Mouse (Mus musculus): ENCODE measurements around the gene Zfand6. TPM values are rescaled to one million over a fixed set of nuclear protein-coding genes. Genes with fewer than 3 reads are reported as not detected.
A peak's percentile ranks its signal among the peaks of the same experiment; 100 is the strongest.

Zfand6 gene
- polyA plus RNA-seq (2016; fragmentation: Nextera tagmentation; extraction: Ambion mirVana) = 217 and 224 TPM in 2 replicates

- no peaks in the 10 kb centered on the region for H3K36me3 ChIP-seq
- H3K9ac ChIP-seq (replicated peaks) = peak within 1 kb of the TSS; percentile 71
- under 1% methylated on average over 73 of the region's 87 CpGs for WGBS
- H3K4me2 ChIP-seq (replicated peaks) = peak within 1 kb of the TSS; percentile 80
- peak; percentile 98 for ATAC-seq (ENCODE audit: low FRiP score, low read depth)
- peak within 1 kb of the TSS; percentile 94 for H3K4me3 ChIP-seq
- H3K27ac ChIP-seq (replicated peaks) = peak within 1 kb of the TSS; percentile 85
- H3K27me3 ChIP-seq = no peaks in the 10 kb centered on the region
- peaks cover 15% of the 10 kb centered on the region for H3K4me1 ChIP-seq
- H3K9me3 ChIP-seq = no peaks in the 10 kb centered on the region
Measured at GRCm38 (mm10) chr7:84689251-84690100, at the start of gene Zfand6. Gene Zfand6 (minus strand): TSS chr7:84689959.

GRCm38 (mm10) chr7:84736803-84737202, 47.0 kb upstream of the Zfand6 start:
- H3K27me3 ChIP-seq = no peaks in the 10 kb centered on the region
- no peaks in the 10 kb centered on the region for H3K4me1 ChIP-seq
- no peak overlapping the region for H3K4me3 ChIP-seq
- no peak overlapping the region for H3K9ac ChIP-seq (replicated peaks)
- whole genome bisulfite sequencing = 88% methylated on average over 2 of the region's 2 CpGs
- H3K4me2 ChIP-seq (replicated peaks) = no peak overlapping the region
- H3K36me3 ChIP-seq = no peaks in the 10 kb centered on the region
- no peak overlapping the region for H3K27ac ChIP-seq (replicated peaks)
- H3K9me3 ChIP-seq = no peaks in the 10 kb centered on the region
- no peak for ATAC-seq (ENCODE audit: low FRiP score, low read depth)

- 57% methylated on average over 1 of the region's 1 CpGs for WGBS
- ATAC-seq (ENCODE audit: low FRiP score, low read depth) = no peak
Measured at GRCm38 (mm10) chr7:84733038-84733437, 43.3 kb upstream of the Zfand6 start.

GRCm38 (mm10) chr7:84732052-84732451, 42.3 kb upstream of the Zfand6 start:
- no peaks in the 10 kb centered on the region for H3K27me3 ChIP-seq
- no peak overlapping the region for H3K4me2 ChIP-seq (replicated peaks)
- H3K27ac ChIP-seq (replicated peaks) = no peak overlapping the region
- ATAC-seq (ENCODE audit: low FRiP score, low read depth) = no peak
- H3K4me1 ChIP-seq = no peaks in the 10 kb centered on the region
- no peak overlapping the region for H3K9ac ChIP-seq (replicated peaks)
- H3K4me3 ChIP-seq = no peak overlapping the region
- 87% methylated on average over 1 of the region's 1 CpGs for WGBS
- no peaks in the 10 kb centered on the region for H3K9me3 ChIP-seq
- no peaks in the 10 kb centered on the region for H3K36me3 ChIP-seq

More at GRCm38 (mm10) chr7:84733038-84733437, 43.3 kb upstream of the Zfand6 start:
- Histone ChIP-seq H3K36me3 (no peaks in the 10 kb centered on the region), H3K4me3 (no peak overlapping the region), H3K4me2 (replicated peaks) (no peak overlapping the region), H3K9ac (replicated peaks) (no peak overlapping the region), H3K9me3 (no peaks in the 10 kb centered on the region), H3K4me1 (no peaks in the 10 kb centered on the region), H3K27me3 (no peaks in the 10 kb centered on the region), H3K27ac (replicated peaks) (no peak overlapping the region)

GRCm38 (mm10) chr7:84731076-84731475, 41.3 kb upstream of the Zfand6 start:
- H3K36me3 ChIP-seq = no peaks in the 10 kb centered on the region
- H3K27me3 ChIP-seq = no peaks in the 10 kb centered on the region
- H3K27ac ChIP-seq (replicated peaks) = no peak overlapping the region
- WGBS = 92% methylated on average over 3 of the region's 3 CpGs
- no peak overlapping the region for H3K9ac ChIP-seq (replicated peaks)
- ATAC-seq (ENCODE audit: low FRiP score, low read depth) = no peak
- no peaks in the 10 kb centered on the region for H3K9me3 ChIP-seq
- H3K4me2 ChIP-seq (replicated peaks) = no peak overlapping the region
- H3K4me1 ChIP-seq = no peaks in the 10 kb centered on the region
- H3K4me3 ChIP-seq = no peak overlapping the region

GRCm38 (mm10) chr7:84722804-84723459, 33.2 kb upstream of the Zfand6 start:
- Histone ChIP-seq H3K27ac (replicated peaks) (no peak overlapping the region), H3K4me3 (no peak overlapping the region), H3K36me3 (no peaks in the 10 kb centered on the region), H3K4me1 (no peaks in the 10 kb centered on the region), H3K9me3 (no peaks in the 10 kb centered on the region), H3K4me2 (replicated peaks) (no peak overlapping the region), H3K9ac (replicated peaks) (no peak overlapping the region), H3K27me3 (no peaks in the 10 kb centered on the region)
- ATAC-seq (ENCODE audit: low FRiP score, low read depth) = no peak
- WGBS = 69% methylated on average over 7 of the region's 7 CpGs

GRCm38 (mm10) chr7:84710287-84710958, 20.7 kb upstream of the Zfand6 start:
- Histone ChIP-seq H3K4me3 (no peak overlapping the region), H3K9ac (replicated peaks) (no peak overlapping the region), H3K4me1 (no peaks in the 10 kb centered on the region), H3K4me2 (replicated peaks) (no peak overlapping the region), H3K27ac (replicated peaks) (no peak overlapping the region), H3K27me3 (no peaks in the 10 kb centered on the region), H3K36me3 (no peaks in the 10 kb centered on the region), H3K9me3 (no peaks in the 10 kb centered on the region)
- ATAC-seq (ENCODE audit: low FRiP score, low read depth) = no peak

GRCm38 (mm10) chr7:84706877-84707276, 17.1 kb upstream of the Zfand6 start:
- 90% methylated on average over 3 of the region's 3 CpGs for WGBS

GRCm38 (mm10) chr7:84690101-84690509, 346 bp upstream of the Zfand6 start:
- H3K9me3 ChIP-seq = no peaks in the 10 kb centered on the region
- peak overlapping the region; percentile 38 for H3K9ac ChIP-seq (replicated peaks)
- WGBS = 4% methylated on average over 19 of the region's 19 CpGs
- H3K27me3 ChIP-seq = no peaks in the 10 kb centered on the region
- no peaks in the 10 kb centered on the region for H3K36me3 ChIP-seq
- H3K4me3 ChIP-seq = peak overlapping the region; percentile 94
- H3K4me1 ChIP-seq = peaks cover 15% of the 10 kb centered on the region
- no peak overlapping the region for H3K27ac ChIP-seq (replicated peaks)
- H3K4me2 ChIP-seq (replicated peaks) = peak overlapping the region; percentile 80
- no peak for ATAC-seq (ENCODE audit: low FRiP score, low read depth)

More at GRCm38 (mm10) chr7:84706877-84707276, 17.1 kb upstream of the Zfand6 start:
- H3K4me3 ChIP-seq = no peak overlapping the region
- H3K27me3 ChIP-seq = no peaks in the 10 kb centered on the region
- no peak for ATAC-seq (ENCODE audit: low FRiP score, low read depth)
- no peak overlapping the region for H3K4me2 ChIP-seq (replicated peaks)
- no peak overlapping the region for H3K9ac ChIP-seq (replicated peaks)
- no peaks in the 10 kb centered on the region for H3K9me3 ChIP-seq
- no peaks in the 10 kb centered on the region for H3K4me1 ChIP-seq
- no peak overlapping the region for H3K27ac ChIP-seq (replicated peaks)
- no peaks in the 10 kb centered on the region for H3K36me3 ChIP-seq

GRCm38 (mm10) chr7:84687653-84688580, 1.8 kb downstream of the Zfand6 start:
- peaks cover 15% of the 10 kb centered on the region for H3K4me1 ChIP-seq
- H3K27me3 ChIP-seq = no peaks in the 10 kb centered on the region
- ATAC-seq (ENCODE audit: low FRiP score, low read depth) = no peak
- H3K36me3 ChIP-seq = no peaks in the 10 kb centered on the region
- H3K4me2 ChIP-seq (replicated peaks) = peak overlapping the region; percentile 80
- H3K9me3 ChIP-seq = no peaks in the 10 kb centered on the region
- H3K27ac ChIP-seq (replicated peaks) = no peak overlapping the region
- no peak overlapping the region for H3K4me3 ChIP-seq
- no peak overlapping the region for H3K9ac ChIP-seq (replicated peaks)
- 65% methylated on average over 12 of the region's 12 CpGs for WGBS

- Histone ChIP-seq H3K4me3 (no peak overlapping the region), H3K9me3 (no peaks in the 10 kb centered on the region), H3K27me3 (no peaks in the 10 kb centered on the region), H3K36me3 (no peaks in the 10 kb centered on the region), H3K4me2 (replicated peaks) (no peak overlapping the region), H3K27ac (replicated peaks) (no peak overlapping the region), H3K9ac (replicated peaks) (no peak overlapping the region), H3K4me1 (peaks cover 17% of the 10 kb centered on the region)
- 94% methylated on average over 2 of the region's 2 CpGs for WGBS
- no peak for ATAC-seq (ENCODE audit: low FRiP score, low read depth)
Measured at GRCm38 (mm10) chr7:84686380-84686779, 3.4 kb downstream of the Zfand6 start.
